Mouse (Mus musculus): ENCODE measurements around the gene Ttf1.

Gene Ttf1

DNA sequence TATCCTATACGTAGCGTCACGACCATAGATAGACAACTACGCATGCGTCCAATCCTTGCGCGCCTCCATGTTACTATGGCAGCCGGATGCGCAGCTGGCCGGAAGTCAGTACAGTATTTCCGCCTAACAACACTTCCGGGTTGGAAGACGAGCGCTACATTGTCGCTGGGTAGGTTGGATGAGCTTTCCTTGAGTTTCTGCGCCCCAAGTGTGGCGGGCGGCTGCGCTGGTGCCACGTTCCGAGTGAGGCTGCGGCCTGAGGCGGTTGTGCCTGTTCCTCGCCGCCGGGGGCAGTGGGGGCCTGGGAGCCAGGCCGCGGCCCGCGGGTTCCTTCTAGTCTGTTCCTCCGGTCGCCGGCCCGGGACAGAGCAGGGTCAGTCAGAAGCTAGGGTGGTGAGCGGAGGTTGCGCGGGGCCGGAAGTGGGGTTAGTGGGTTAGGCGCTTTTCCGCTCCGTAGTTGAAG lies at the start of gene Ttf1:
Gene Ttf1 (plus strand): TSS at position 128 of the 463 bp plus-strand sequence.
- peak; percentile 92 for DNase-seq (ENCODE audit: low spot score)

DNA sequence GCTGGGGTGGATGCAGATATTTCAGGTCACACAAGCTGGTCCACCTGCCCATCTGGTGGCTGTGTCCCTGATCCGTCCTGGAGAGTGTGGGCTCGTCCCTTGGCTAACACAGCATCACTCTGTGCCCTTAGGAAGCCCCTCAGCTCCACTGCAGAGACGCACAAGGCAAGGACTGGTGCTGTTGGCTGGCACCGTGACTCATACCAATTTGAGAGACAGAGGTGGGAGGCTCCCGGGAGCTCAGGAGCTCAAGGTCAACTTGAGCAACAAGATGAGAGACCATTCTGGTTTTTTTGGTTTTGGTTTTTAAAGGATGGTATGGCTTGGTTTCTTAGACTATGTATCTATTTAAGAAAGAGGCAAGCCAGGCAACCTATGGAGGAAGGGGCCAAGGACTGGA lies 47.5 kb upstream of the Ttf1 start:
- no peak for DNase-seq (ENCODE audit: low spot score)

- DNase-seq (ENCODE audit: low spot score) = no peak
Measured at GRCm38 (mm10) chr2:29016599-29017587, 43.2 kb upstream of the Ttf1 start.

DNA sequence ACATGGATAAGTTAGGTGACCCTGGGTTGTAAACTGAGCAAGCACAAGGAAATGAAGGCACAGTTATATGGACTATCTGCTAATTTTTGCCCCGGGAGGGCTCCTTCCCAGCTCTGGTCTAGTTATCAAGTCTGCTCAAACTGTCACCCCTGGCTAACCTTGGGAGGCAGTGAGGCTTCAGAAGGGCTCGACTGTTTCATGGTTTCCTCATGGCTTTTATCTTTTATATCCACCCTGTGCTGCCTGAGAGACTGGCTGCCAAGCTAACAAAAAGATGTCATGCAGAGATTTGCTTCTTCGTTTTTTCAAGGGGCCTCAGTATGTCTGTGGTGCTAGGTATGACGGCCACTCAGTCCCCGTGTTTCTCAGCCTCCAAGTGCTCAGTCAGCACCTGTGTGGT lies 41.4 kb upstream of the Ttf1 start:
- no peak for DNase-seq (ENCODE audit: low spot score)

GRCm38 (mm10) chr2:29021025-29021424 lies 39.0 kb upstream of the Ttf1 start:
- DNase-seq (ENCODE audit: low spot score) = no peak

DNA sequence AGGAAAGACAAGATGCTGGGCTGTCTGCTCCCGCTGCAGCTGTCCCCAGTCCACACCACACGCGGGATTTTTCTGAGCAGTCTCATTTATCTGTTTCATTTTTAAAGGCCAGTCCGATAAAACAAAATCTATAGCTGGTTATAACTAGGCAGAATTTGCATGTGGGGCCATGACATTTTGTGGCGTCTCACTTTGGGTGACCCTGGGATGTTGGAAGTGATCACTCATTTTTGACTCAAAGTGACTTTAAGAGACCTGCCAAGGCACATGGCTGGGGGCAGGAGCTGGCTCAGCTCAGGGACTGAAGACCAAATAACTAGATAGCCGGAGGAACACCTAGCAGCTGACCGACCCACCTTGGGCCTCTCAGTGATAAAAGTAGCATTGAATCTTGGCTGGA lies 37.1 kb upstream of the Ttf1 start:
- DNase-seq (ENCODE audit: low spot score) = no peak

GRCm38 (mm10) chr2:29025284-29025683 lies 34.8 kb upstream of the Ttf1 start:
- DNase-seq (ENCODE audit: low spot score) = no peak

GRCm38 (mm10) chr2:29030048-29030734 lies 29.9 kb upstream of the Ttf1 start:
- DNase-seq (ENCODE audit: low spot score) = no peak

DNA sequence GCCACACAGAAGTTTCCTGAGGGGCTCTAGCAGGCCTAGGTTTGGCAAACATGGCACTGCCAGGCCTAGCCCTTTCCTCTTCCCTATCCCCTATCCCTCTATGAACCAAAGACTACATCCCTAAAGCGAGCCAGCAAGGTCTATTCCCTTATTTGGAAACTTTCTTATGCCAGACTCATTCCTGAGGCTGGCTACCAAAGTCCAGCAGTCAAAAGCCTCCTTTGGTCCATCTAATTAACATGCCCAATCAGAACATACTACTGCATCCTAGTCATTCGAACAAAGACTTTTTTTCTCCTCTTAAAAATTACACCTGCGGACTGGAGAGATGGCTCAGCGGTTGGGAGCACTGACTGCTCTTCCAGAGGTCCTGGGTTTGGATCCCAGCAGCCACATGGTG lies 28.1 kb upstream of the Ttf1 start:
- no peak for DNase-seq (ENCODE audit: low spot score)

DNA sequence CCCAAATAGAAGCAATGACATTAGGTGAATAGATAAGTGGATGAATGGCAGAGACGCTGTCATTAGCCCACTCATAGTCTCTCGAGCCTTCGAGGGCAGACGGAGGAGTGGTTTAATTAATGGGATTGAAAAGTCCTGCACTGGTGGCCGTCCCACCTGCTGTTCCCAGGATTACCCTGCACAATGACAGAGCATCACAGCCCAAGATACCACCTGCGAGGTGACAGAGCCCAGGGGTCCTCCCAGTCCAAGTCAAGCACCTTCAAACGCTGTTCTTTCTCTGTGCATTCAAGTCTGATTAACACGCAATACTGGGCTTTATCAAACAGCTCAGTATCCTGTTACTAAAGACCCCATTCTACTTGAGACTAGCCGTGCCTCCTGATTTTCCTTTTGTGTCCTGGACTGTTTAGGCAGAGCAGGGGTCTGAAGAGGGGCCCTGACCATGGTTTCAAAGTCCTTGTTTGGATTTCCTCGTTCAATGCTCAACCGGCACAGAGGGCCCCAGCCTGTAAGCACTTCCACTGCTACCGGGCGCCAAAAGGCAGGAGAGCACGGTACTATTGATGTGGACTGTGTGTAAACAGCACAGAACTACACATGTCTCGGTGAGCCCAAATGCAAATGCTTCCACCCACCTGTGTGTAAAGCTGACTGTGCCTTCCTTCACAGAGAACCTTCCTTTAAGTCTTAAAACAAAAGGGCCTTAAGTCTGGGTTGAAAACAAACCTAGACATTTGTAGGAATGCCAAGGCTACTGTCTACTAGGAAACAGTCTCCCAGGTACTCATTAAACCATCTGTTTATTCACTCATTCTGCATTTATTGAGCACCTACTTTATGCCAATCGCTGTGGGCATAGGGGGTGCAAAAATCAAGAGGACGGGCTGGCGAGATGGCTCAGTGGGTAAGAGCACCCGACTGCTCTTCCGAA lies 25.3 kb upstream of the Ttf1 start:
- DNase-seq (ENCODE audit: low spot score) = peak; percentile 66

DNA sequence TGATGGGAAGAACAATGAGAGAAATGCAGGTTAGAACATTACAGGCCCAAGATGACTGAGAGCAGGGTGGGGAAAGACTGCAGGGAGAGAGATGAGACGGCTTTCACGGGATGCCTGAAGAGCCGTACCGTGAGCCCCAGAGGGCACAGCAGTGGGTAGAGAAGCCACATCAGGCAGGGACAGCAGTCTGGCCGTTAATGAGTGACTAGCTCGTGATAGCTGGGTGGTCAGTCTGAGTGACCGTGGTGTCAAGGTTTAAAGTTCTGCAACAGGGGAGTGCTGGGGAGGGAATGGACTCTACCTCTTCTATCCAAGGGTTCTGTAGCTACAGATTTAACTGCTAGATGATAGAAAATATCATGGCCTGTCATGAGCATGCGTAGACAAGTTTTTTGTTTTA lies 24.4 kb upstream of the Ttf1 start:
- peak; percentile 80 for DNase-seq (ENCODE audit: low spot score)

DNA sequence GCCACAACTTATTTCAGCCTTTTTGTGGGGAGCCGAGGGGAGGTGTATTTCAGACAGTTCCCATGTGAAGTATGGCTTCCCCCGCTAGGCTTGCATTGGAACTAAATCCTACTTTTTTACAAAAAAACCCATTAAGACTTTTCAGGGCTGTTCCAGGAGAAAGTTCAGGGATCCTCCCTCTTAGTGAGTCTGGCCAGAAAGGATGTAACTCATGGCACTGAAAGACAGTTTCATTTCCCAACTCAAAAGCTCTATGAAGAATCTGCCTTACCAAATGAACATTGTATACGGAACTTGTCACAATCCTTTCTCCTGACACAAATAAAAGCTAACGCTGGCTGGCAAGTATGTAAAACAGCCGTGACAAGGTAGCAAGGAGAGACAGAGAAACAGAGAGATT lies 20.3 kb upstream of the Ttf1 start:
- no peak for DNase-seq (ENCODE audit: low spot score)

- no peak for DNase-seq (ENCODE audit: low spot score)
Measured at GRCm38 (mm10) chr2:29040594-29041476, 19.2 kb upstream of the Ttf1 start.

- DNase-seq (ENCODE audit: low spot score) = no peak
Measured at GRCm38 (mm10) chr2:29041477-29041768, 18.6 kb upstream of the Ttf1 start.

DNA sequence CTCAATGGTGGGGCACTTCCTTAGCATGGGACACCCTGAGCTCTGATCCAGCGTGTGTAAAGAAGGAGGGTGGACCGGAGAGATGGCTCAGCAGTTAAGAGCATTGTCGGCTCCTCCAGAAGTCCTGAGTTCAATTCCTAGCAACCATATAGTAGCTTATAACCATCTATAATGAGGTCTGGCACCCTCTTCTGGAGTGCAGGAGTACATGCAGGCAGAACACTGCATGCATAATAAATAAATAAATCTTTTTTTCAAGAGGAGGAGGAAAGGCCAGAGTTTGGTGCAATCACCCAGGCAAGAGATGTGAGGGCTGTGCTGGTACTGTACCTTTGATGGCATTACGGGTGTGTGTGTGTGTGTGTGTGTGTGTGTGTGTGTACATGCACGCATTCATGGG lies 17.9 kb upstream of the Ttf1 start:
- no peak for DNase-seq (ENCODE audit: low spot score)

- DNase-seq (ENCODE audit: low spot score) = peak; percentile 51
Measured at GRCm38 (mm10) chr2:29046151-29046550, 13.9 kb upstream of the Ttf1 start.

DNA sequence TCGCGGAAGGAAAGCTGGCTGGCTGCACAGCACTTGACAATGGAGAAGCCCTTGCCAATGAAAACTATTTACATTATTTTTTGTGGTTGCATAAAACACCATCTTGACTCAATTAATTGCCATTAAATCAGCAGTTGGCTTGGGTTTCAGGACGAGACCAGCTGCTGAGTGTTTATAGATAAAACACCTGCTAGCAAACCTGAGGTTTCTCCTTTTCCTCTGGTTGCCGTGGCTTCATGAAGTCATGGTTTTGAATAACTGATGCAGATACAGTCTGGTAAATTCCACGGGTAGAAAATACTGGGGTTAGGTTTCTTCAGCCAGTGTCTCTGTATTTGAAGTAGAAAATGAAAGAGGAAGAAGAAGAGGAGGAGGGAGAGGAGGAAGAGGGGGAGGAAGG lies 8.1 kb upstream of the Ttf1 start:
- no peak for DNase-seq (ENCODE audit: low spot score)

- peak; percentile 42 for DNase-seq (ENCODE audit: low spot score)
Measured at GRCm38 (mm10) chr2:29052943-29053454, 7.1 kb upstream of the Ttf1 start.

DNA sequence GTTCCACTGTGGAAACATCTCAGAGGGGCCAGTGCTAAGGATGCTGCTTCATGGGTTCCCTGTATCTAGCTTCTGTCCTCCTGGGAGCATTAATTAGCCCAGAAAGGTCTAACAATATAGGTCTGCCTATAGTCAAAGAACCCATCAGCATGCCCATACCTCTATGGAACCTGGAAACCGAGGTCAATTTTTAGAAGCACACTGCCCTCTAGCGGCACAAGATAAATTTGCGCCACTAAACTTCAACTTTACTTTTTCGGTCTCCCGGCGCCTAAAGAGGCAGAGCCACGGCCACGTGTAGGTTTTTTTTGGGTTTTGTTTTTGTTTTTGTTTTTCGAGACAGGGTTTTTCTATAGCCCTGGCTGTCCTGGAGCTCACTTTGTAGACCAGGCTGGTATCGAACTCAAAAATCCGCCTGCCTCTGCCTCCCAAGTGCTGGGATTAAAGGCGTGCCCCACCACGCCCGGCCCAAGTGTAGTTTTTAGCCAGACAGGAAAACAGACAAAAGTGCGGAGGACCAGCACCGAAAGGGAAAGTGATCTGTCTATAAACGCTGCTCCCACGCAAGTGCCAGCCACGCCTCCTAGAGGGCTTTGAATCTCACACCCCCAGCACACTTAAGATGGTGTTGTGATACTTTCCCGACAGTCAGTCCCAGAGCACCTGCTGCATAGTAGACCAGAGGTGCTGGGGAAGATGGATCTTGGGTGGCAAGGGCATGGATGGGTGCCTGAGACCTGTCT lies 6.1 kb upstream of the Ttf1 start:
- DNase-seq (ENCODE audit: low spot score) = peak; percentile 58

DNA sequence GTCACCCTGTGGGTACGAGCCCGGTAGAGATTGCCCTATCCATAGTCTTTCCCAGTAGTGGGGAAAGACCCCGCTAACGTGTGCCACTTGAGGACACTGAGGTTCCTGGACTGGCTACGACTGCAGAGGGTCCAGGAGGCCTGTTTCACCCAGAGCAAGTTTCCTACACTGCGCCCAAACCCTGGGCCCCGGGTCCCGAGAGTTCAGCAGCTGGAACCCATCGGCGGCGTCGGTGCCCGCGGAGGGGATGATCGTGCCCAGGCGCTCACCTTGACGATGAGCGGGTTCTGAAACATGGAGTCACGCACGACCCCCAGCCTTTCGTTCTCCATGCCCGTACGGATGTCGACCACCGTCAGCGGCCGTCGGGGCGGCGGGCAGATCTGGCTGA lies 5.5 kb upstream of the Ttf1 start:
- DNase-seq (ENCODE audit: low spot score) = no peak

Measured in yolk sac, embryonic 10.5 days (tissue).